In genomic region chr6:87016916-87017315, GRCm38 (mm10) we compare ENCODE assay signal across 8 mouse cellular contexts. TPM values are rescaled to one million over a fixed set of nuclear protein-coding genes. Genes with fewer than 3 reads are reported as not detected.
DNase-seq lines count a peak whose midpoint lies in the region; ATAC-seq and TF ChIP-seq lines count a peak whose summit lies in the region.

No protein-coding gene starts in this region.

- ATAC-seq in forebrain, postnatal 0 days = no peak
- no peak for ATAC-seq in forebrain, embryonic 13.5 days
- no peak for ATAC-seq in midbrain, embryonic 15.5 days (replicated peaks)
- ATAC-seq in intestine, embryonic 16.5 days = no peak

- no peaks in the 10 kb centered on the region for H3K27me3 ChIP-seq in forebrain, postnatal 0 days (ENCODE audit: insufficient read depth, low read length)
- H3K27me3 ChIP-seq in forebrain, embryonic 13.5 days = no peaks in the 10 kb centered on the region
- H3K27me3 ChIP-seq in midbrain, embryonic 10.5 days (ENCODE audit: low read depth, poor library complexity, severe bottlenecking) = no peaks in the 10 kb centered on the region
- H3K27me3 ChIP-seq in midbrain, embryonic 15.5 days (replicated peaks) = no peaks in the 10 kb centered on the region
- no peaks in the 10 kb centered on the region for H3K27me3 ChIP-seq in intestine, embryonic 16.5 days (replicated peaks; ENCODE audit: control insufficient read depth, insufficient read depth, low read length)

- TF ChIP-seq CTCF in forebrain, postnatal 0 days (IDR thresholded peaks at IDR 0.05; ENCODE audit: low read depth) = peak; percentile 69

- no peaks in the 10 kb centered on the region for H3K9me3 ChIP-seq in forebrain, postnatal 0 days (ENCODE audit: low read length)
- H3K9me3 ChIP-seq in forebrain, embryonic 13.5 days (replicated peaks) = peaks cover 5% of the 10 kb centered on the region; the same call in 1 of the 2 replicates
- peaks cover 6% of the 10 kb centered on the region for H3K9me3 ChIP-seq in midbrain, embryonic 10.5 days (replicated peaks)
- no peaks in the 10 kb centered on the region for H3K9me3 ChIP-seq in midbrain, embryonic 15.5 days
- H3K9me3 ChIP-seq in intestine, embryonic 16.5 days (ENCODE audit: control insufficient read depth, low read length) = 0 out of 2 replicates have a peak, but pooled peaks cover 2% of the 10 kb centered on the region

- DNase-seq in forebrain, postnatal 0 days = peak; percentile 69
- DNase-seq in midbrain, embryonic 10.5 days (ENCODE audit: low spot score) = peak; percentile 37
- peak; percentile 78 for DNase-seq in brain, adult 2 months (ENCODE audit: low read depth, low spot score)
- DNase-seq in hindlimb bud, embryonic 11.5 days (ENCODE audit: extremely low spot score, low read depth, low spot score) = peak; percentile 39
- peak; percentile 38 to 57 for DNase-seq in natural killer cell, adult 2 months (ENCODE audit: low spot score in 2 of 2)

- H3K36me3 ChIP-seq in forebrain, postnatal 0 days (ENCODE audit: insufficient read depth) = peaks cover 50% of the 10 kb centered on the region
- peaks cover 63% of the 10 kb centered on the region for H3K36me3 ChIP-seq in forebrain, embryonic 13.5 days (ENCODE audit: poor library complexity, severe bottlenecking)
- H3K36me3 ChIP-seq in midbrain, embryonic 10.5 days = peaks cover 72% of the 10 kb centered on the region
- peaks cover 35% of the 10 kb centered on the region for H3K36me3 ChIP-seq in midbrain, embryonic 15.5 days (replicated peaks)
- H3K36me3 ChIP-seq in intestine, embryonic 16.5 days (ENCODE audit: control insufficient read depth, insufficient read depth, low read length) = peaks cover 26% of the 10 kb centered on the region

- no peak overlapping the region for H3K27ac ChIP-seq in forebrain, postnatal 0 days (ENCODE audit: low read depth, low read length)
- no peak overlapping the region for H3K27ac ChIP-seq in forebrain, embryonic 13.5 days
- H3K27ac ChIP-seq in midbrain, embryonic 10.5 days (replicated peaks) = no peak overlapping the region
- no peak overlapping the region for H3K27ac ChIP-seq in midbrain, embryonic 15.5 days
- H3K27ac ChIP-seq in intestine, embryonic 16.5 days (ENCODE audit: low read length) = no peak overlapping the region

- no peak overlapping the region for H3K4me2 ChIP-seq in forebrain, postnatal 0 days (ENCODE audit: low read depth)
- H3K4me2 ChIP-seq in forebrain, embryonic 13.5 days = no peak overlapping the region
- H3K4me2 ChIP-seq in midbrain, embryonic 15.5 days = no peak overlapping the region
- H3K4me2 ChIP-seq in intestine, embryonic 16.5 days (ENCODE audit: low read depth, low read length) = no peak overlapping the region

- no peaks in the 10 kb centered on the region for H3K4me1 ChIP-seq in forebrain, postnatal 0 days (ENCODE audit: insufficient read depth)
- H3K4me1 ChIP-seq in forebrain, embryonic 13.5 days = no peaks in the 10 kb centered on the region
- H3K4me1 ChIP-seq in midbrain, embryonic 10.5 days = no peaks in the 10 kb centered on the region
- no peaks in the 10 kb centered on the region for H3K4me1 ChIP-seq in midbrain, embryonic 15.5 days
- no peaks in the 10 kb centered on the region for H3K4me1 ChIP-seq in intestine, embryonic 16.5 days (ENCODE audit: control insufficient read depth, insufficient read depth, low read length)

- WGBS in forebrain, postnatal 0 days = 65% methylated on average over 4 of the region's 4 CpGs
- WGBS in forebrain, embryonic 13.5 days = 61% methylated on average over 4 of the region's 4 CpGs
- 63% methylated on average over 4 of the region's 4 CpGs for WGBS in midbrain, embryonic 10.5 days
- WGBS in midbrain, embryonic 15.5 days = 64% methylated on average over 4 of the region's 4 CpGs
- 67% methylated on average over 4 of the region's 4 CpGs for WGBS in intestine, embryonic 16.5 days

- no peak overlapping the region for H3K9ac ChIP-seq in forebrain, postnatal 0 days
- no peak overlapping the region for H3K9ac ChIP-seq in forebrain, embryonic 13.5 days
- no peak overlapping the region for H3K9ac ChIP-seq in midbrain, embryonic 15.5 days
- H3K9ac ChIP-seq in intestine, embryonic 16.5 days (ENCODE audit: low read depth, low read length) = no peak overlapping the region

- no peak overlapping the region for H3K4me3 ChIP-seq in forebrain, postnatal 0 days (ENCODE audit: low read depth, low read length)
- H3K4me3 ChIP-seq in forebrain, embryonic 13.5 days = no peak overlapping the region
- H3K4me3 ChIP-seq in midbrain, embryonic 10.5 days = no peak overlapping the region
- H3K4me3 ChIP-seq in midbrain, embryonic 15.5 days = no peak overlapping the region
- H3K4me3 ChIP-seq in intestine, embryonic 16.5 days (ENCODE audit: low read length) = no peak overlapping the region

RNA-seq across cellular contexts. Expression of gene Nfu1, which starts 7.9 kb away (rescaled TPM):
- 167 and 362 TPM in 2 replicates for total RNA-seq in forebrain, postnatal 0 days (2014; rRNA removed)
- polyA plus RNA-seq in forebrain, postnatal 0 days (2015; fragmentation: Nextera tagmentation; extraction: Ambion mirVana) = 146 and 152 TPM in 2 replicates
- polyA plus RNA-seq in forebrain, embryonic 13.5 days (2015; fragmentation: Nextera tagmentation; extraction: Ambion mirVana) = 91.9 and 99.1 TPM in 2 replicates
- 88.3 and 93.9 TPM in 2 replicates for polyA plus RNA-seq in midbrain, embryonic 10.5 days (2016; fragmentation: Nextera tagmentation; extraction: Ambion mirVana)
- 127 and 129 TPM in 2 replicates for polyA plus RNA-seq in midbrain, embryonic 15.5 days (2015; fragmentation: Nextera tagmentation; extraction: Ambion mirVana)
- polyA plus RNA-seq in intestine, embryonic 16.5 days (2015; fragmentation: Nextera tagmentation; extraction: Ambion mirVana) = 110 and 114 TPM in 2 replicates

RNA-seq across cellular contexts. Expression of gene Gfpt1, which starts 25.7 kb away (rescaled TPM):
- total RNA-seq in forebrain, postnatal 0 days (2014; rRNA removed) = 34.0 and 43.0 TPM in 2 replicates
- 12.5 and 16.5 TPM in 2 replicates for polyA plus RNA-seq in forebrain, postnatal 0 days (2015; fragmentation: Nextera tagmentation; extraction: Ambion mirVana)
- polyA plus RNA-seq in forebrain, embryonic 13.5 days (2015; fragmentation: Nextera tagmentation; extraction: Ambion mirVana) = 17.3 and 17.9 TPM in 2 replicates
- 11.5 and 13.3 TPM in 2 replicates for polyA plus RNA-seq in midbrain, embryonic 10.5 days (2016; fragmentation: Nextera tagmentation; extraction: Ambion mirVana)
- 25.0 and 27.7 TPM in 2 replicates for polyA plus RNA-seq in midbrain, embryonic 15.5 days (2015; fragmentation: Nextera tagmentation; extraction: Ambion mirVana)
- polyA plus RNA-seq in intestine, embryonic 16.5 days (2015; fragmentation: Nextera tagmentation; extraction: Ambion mirVana) = 24.7 and 25.7 TPM in 2 replicates
